Mouse (Mus musculus): ENCODE results near the gene Olfr12.
A peak's percentile ranks its signal among the peaks of the same experiment; 100 is the strongest.

Gene Olfr12

DNA sequence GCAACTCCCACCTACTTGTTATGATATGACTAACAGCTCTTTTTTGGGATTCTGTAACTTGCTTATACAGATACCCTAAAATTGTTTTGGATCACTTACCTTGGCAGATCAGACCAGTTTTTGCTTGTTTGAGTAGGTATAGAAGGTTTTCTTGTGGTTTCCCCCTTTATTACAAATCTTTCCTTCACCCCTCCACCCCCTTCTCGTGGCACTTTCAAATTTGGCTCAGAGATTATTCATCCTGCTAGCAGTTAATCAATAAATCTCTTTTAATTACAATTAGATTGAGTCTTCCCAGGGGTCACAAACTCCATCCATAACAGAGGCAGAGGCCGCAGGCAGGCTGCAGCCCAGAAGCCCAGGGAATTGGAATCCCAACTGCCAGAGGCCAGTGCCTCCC is at the start of gene Olfr12:
Gene Olfr12, plus strand, starts transcription at position 301 of the 400 bp plus-strand sequence.
- no peak for DNase-seq

DNA sequence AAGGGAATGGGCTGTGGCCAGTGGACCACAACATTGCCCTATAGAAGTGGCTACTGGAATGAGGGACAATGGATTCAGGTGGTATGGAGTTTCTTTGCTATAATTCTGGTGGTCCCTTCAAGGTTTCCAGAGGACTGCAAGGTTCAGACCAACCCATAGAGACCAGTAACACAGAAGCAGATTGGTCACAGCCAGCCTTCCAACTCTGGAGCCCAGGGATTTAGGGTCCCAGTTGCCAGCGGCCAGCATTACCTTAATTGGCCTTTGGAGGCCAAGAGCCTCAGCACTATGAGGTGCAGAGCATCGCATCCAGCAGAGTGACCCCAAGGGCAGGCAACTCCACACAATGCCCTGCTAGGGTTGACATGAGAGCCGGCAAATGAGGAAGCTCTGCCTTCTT is 46.6 kb upstream of the Olfr12 start, which contains the start of gene Olfr1413:
Gene Olfr1413, plus strand, starts transcription at position 301 of the 400 bp plus-strand sequence.
- no peak for DNase-seq

GRCm38 (mm10) chr1:92585479-92585878 is 32.1 kb upstream of the Olfr12 start, which contains the start of gene Olfr1412:
Gene Olfr1412 (plus strand): TSS chr1:92585779.
- no peak for DNase-seq

- DNase-seq, result no peak
Measured at GRCm38 (mm10) chr1:92594111-92594510, 23.5 kb upstream of the Olfr12 start, which contains the start of gene Olfr1411. Gene Olfr1411 (plus strand): TSS chr1:92594411.

DNA sequence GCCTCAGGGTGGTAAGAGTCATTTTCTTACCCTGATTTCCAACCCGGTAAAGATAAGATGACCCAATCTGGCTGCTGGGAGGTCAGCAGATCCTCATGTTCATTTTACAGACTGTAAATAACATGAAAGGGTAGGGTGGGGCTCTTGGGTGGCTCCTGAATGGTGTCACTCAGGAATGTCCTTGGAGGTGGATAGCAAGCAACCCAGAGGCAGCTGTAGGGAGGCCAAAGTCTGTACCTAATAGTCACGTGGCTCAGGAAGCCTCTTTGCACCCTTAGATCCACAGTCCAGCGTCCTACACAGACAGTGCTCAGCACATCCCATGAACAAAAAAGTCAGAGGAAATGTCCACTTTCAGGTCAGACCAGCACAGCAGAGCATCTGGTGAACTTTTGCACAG is 21.6 kb upstream of the Olfr12 start:
- no peak for DNase-seq

GRCm38 (mm10) chr1:92605482-92605881 is 12.1 kb upstream of the Olfr12 start, which contains the start of gene Olfr1410:
Gene Olfr1410 (plus strand): TSS chr1:92605782.
- DNase-seq, result no peak

GRCm38 (mm10) chr1:92607711-92608110 is 9.9 kb upstream of the Olfr12 start:
- DNase-seq, result no peak

- peak; percentile 69 for DNase-seq
Measured at GRCm38 (mm10) chr1:92611008-92611407, 6.6 kb upstream of the Olfr12 start.

- DNase-seq, result no peak
Measured at GRCm38 (mm10) chr1:92613175-92613574, 4.4 kb upstream of the Olfr12 start.

- peak; percentile 43 for DNase-seq
Measured at GRCm38 (mm10) chr1:92614516-92614915, 3.1 kb upstream of the Olfr12 start.

DNA sequence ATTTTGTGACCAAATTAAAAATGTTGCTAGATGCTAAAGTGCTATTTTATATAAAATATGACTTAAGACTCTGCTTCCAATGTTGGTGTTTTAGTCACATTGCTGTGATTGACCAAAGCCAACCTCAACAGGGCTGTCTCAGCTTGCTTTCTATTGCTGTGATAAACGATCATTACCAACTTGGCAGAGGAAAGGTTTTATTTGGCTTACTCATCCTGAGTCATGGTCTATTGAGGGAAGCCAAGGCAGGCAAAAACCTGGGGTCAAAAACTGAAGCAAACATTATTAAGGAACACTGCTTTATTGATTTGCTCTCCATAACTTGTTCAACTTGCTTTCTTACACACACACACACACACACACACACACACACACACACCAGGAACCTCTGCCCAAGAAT is 1.5 kb upstream of the Olfr12 start:
- no peak for DNase-seq

DNA sequence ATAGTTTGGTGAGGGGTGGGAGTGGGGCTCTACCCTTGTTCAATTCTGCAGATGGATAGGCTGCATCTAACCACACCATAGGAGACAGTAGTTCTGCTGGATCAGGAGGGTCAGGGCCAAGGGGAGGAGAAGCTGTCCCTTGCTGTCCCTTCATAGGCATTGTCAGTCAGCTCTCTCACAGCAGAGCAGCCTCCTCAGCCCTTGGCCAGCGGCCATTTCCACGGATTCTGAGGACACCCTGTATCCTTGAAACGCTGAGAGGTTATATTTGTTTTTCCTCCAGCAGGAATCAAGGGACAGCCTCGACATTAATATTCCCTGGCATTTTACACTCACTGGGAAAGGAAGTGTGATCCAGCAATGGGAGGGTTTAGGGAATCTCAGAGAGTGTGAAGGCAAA is 772 bp downstream of the Olfr12 start:
- DNase-seq, result no peak

- no peak for DNase-seq
Measured at GRCm38 (mm10) chr1:92628227-92628626, 10.6 kb downstream of the Olfr12 start.

GRCm38 (mm10) chr1:92632196-92632595 is 14.6 kb downstream of the Olfr12 start:
- DNase-seq, result no peak

- DNase-seq, result no peak
Measured at GRCm38 (mm10) chr1:92632948-92633347, 15.4 kb downstream of the Olfr12 start.

- DNase-seq, result no peak
Measured at GRCm38 (mm10) chr1:92633726-92634125, 16.1 kb downstream of the Olfr12 start.

- no peak for DNase-seq
Measured at GRCm38 (mm10) chr1:92634569-92634968, 17.0 kb downstream of the Olfr12 start.

- peak; percentile 18 for DNase-seq
Measured at GRCm38 (mm10) chr1:92634976-92635599, 17.5 kb downstream of the Olfr12 start.

GRCm38 (mm10) chr1:92636015-92636414 is 18.4 kb downstream of the Olfr12 start:
- no peak for DNase-seq

DNA sequence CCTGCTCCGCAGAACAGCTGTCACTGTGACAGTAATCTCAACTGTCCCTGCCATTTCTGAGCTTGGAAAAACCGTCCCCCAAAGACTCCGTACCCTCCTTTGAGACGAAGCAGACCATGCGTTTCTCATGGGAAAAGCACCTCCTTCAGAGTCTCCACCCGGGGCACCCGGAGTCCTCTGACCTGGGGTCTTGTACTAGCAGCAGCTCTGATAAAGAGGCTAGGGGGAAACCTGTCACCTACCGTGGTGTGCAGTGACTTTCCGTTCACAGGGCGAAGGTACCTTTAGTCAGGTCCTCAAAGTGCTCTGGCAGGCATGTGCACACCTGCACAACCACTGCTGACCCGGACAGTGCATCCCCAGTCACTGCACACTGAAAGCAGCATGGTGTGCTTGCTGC is 19.1 kb downstream of the Olfr12 start:
- no peak for DNase-seq

GRCm38 (mm10) chr1:92637501-92638172 is 20.0 kb downstream of the Olfr12 start:
- no peak for DNase-seq

DNA sequence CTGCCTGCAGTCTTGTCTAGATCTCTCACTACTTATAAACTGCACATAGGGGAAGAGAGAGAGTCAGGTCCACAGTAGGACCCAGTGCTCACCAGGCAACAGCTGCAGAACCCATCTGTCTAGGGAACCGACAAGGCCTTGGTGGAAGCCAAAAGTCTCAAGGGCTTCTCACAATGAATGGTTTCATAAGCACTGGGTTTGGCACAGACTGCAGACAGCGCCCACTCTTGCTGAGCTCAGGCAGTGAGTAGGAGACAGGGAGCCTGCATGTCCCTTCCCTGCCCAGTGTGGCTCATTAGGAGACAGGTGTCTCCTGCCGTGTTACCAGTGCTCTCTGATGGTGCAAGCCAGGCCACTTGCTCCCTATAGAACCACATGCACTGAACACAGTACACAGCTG is 20.6 kb downstream of the Olfr12 start:
- DNase-seq, result no peak

- no peak for DNase-seq
Measured at GRCm38 (mm10) chr1:92638736-92639135, 21.1 kb downstream of the Olfr12 start.

- no peak for DNase-seq
Measured at GRCm38 (mm10) chr1:92640393-92640792, 22.8 kb downstream of the Olfr12 start.
